Mouse (Mus musculus): ENCODE results near the gene 4930470P17Rik. TPM values are rescaled to one million over a fixed set of nuclear protein-coding genes. Genes with fewer than 3 reads are reported as not detected.
A peak's percentile ranks its signal among the peaks of the same experiment; 100 is the strongest.
"Not testable (repeated sequence)": the region's sequence is repeated elsewhere in the genome, so short reads cannot be mapped to it uniquely, and the experiment has no call there.

Gene 4930470P17Rik
- total and polyA plus RNA-seq, 2 experiments from 2014 or later = 0.26 TPM; not detected in 1

- no peak for TF ChIP-seq CTCF (IDR thresholded peaks at IDR 0.05; ENCODE audit: low read depth)
- Histone ChIP-seq H3K4me1 (ENCODE audit: insufficient read depth, low read length) (no peaks in the 10 kb centered on the region), H3K9me3 (ENCODE audit: low read length) (no peaks in the 10 kb centered on the region), H3K36me3 (ENCODE audit: insufficient read depth, low read length) (no peaks in the 10 kb centered on the region), H3K27me3 (ENCODE audit: insufficient read depth, low read length) (no peaks in the 10 kb centered on the region), H3K9ac (replicated peaks; ENCODE audit: low read length) (no peak overlapping the region), H3K27ac (no peak overlapping the region), H3K4me3 (ENCODE audit: low read length) (no peak overlapping the region), H3K4me2 (ENCODE audit: low read depth, low read length) (no peak overlapping the region)
- WGBS = 37% methylated on average over 12 of the region's 12 CpGs
- ATAC-seq = no peak
- peak; percentile 44 for DNase-seq (ENCODE audit: low spot score)
Observed at GRCm38 (mm10) chr2:170618862-170619492, 17.2 kb upstream of the 4930470P17Rik start.

GRCm38 (mm10) chr2:170611794-170612193 is 10.0 kb upstream of the 4930470P17Rik start:
- not testable (repeated sequence) for H3K9me3 ChIP-seq (ENCODE audit: low read length); H3K4me2 ChIP-seq (ENCODE audit: low read depth, low read length); H3K9ac ChIP-seq (replicated peaks; ENCODE audit: low read length); H3K4me1 ChIP-seq (ENCODE audit: insufficient read depth, low read length); ATAC-seq; H3K36me3 ChIP-seq (ENCODE audit: insufficient read depth, low read length); DNase-seq (ENCODE audit: low spot score); H3K4me3 ChIP-seq (ENCODE audit: low read length); H3K27me3 ChIP-seq (ENCODE audit: insufficient read depth, low read length); H3K27ac ChIP-seq
- TF ChIP-seq CTCF (IDR thresholded peaks at IDR 0.05; ENCODE audit: low read depth) = peak; percentile 13; the same call in 1 of the 2 replicates
- WGBS = 82% methylated on average over 5 of the region's 5 CpGs

GRCm38 (mm10) chr2:170601171-170601570 is 646 bp downstream of the 4930470P17Rik start:
- Histone ChIP-seq H3K27ac (no peak overlapping the region), H3K4me3 (ENCODE audit: low read length) (no peak overlapping the region), H3K27me3 (ENCODE audit: insufficient read depth, low read length) (no peaks in the 10 kb centered on the region), H3K4me1 (ENCODE audit: insufficient read depth, low read length) (no peaks in the 10 kb centered on the region), H3K4me2 (ENCODE audit: low read depth, low read length) (no peak overlapping the region), H3K9ac (replicated peaks; ENCODE audit: low read length) (no peak overlapping the region), H3K36me3 (ENCODE audit: insufficient read depth, low read length) (no peaks in the 10 kb centered on the region), H3K9me3 (ENCODE audit: low read length) (no peaks in the 10 kb centered on the region)
- TF ChIP-seq CTCF (IDR thresholded peaks at IDR 0.05; ENCODE audit: low read depth) = no peak
- DNase-seq (ENCODE audit: low spot score) = no peak
- 78% methylated on average over 5 of the region's 5 CpGs for WGBS
- ATAC-seq = no peak

GRCm38 (mm10) chr2:170597586-170597985 is 4.2 kb downstream of the 4930470P17Rik start:
- DNase-seq (ENCODE audit: low spot score) (no peak), ATAC-seq (no peak)
- Histone ChIP-seq H3K27me3 (ENCODE audit: insufficient read depth, low read length) (no peaks in the 10 kb centered on the region), H3K9me3 (ENCODE audit: low read length) (no peaks in the 10 kb centered on the region), H3K4me2 (ENCODE audit: low read depth, low read length) (no peak overlapping the region), H3K4me1 (ENCODE audit: insufficient read depth, low read length) (no peaks in the 10 kb centered on the region), H3K4me3 (ENCODE audit: low read length) (no peak overlapping the region), H3K27ac (no peak overlapping the region), H3K36me3 (ENCODE audit: insufficient read depth, low read length) (no peaks in the 10 kb centered on the region), H3K9ac (replicated peaks; ENCODE audit: low read length) (no peak overlapping the region)
- TF ChIP-seq CTCF (IDR thresholded peaks at IDR 0.05; ENCODE audit: low read depth) = peak; percentile 57
- WGBS = 13% methylated on average over 2 of the region's 2 CpGs

GRCm38 (mm10) chr2:170596726-170597125 is 5.1 kb downstream of the 4930470P17Rik start:
- no peaks in the 10 kb centered on the region for H3K9me3 ChIP-seq (ENCODE audit: low read length)
- no peak overlapping the region for H3K27ac ChIP-seq
- DNase-seq (ENCODE audit: low spot score) (peak; percentile 71), ATAC-seq (no peak)
- no peak overlapping the region for H3K9ac ChIP-seq (replicated peaks; ENCODE audit: low read length)
- no peak overlapping the region for H3K4me2 ChIP-seq (ENCODE audit: low read depth, low read length)
- H3K4me3 ChIP-seq (ENCODE audit: low read length) = no peak overlapping the region
- no peaks in the 10 kb centered on the region for H3K4me1 ChIP-seq (ENCODE audit: insufficient read depth, low read length)
- TF ChIP-seq CTCF (IDR thresholded peaks at IDR 0.05; ENCODE audit: low read depth) = peak; percentile 70
- no peaks in the 10 kb centered on the region for H3K27me3 ChIP-seq (ENCODE audit: insufficient read depth, low read length)
- H3K36me3 ChIP-seq (ENCODE audit: insufficient read depth, low read length) = no peaks in the 10 kb centered on the region
- WGBS = 13% methylated on average over 1 of the region's 1 CpGs

GRCm38 (mm10) chr2:170592161-170592560 is 9.7 kb downstream of the 4930470P17Rik start:
- WGBS = 74% methylated on average over 6 of the region's 6 CpGs
- TF ChIP-seq CTCF (IDR thresholded peaks at IDR 0.05; ENCODE audit: low read depth) = no peak
- no peak for ATAC-seq
- no peak overlapping the region for H3K9ac ChIP-seq (replicated peaks; ENCODE audit: low read length)
- no peak overlapping the region for H3K4me2 ChIP-seq (ENCODE audit: low read depth, low read length)
- H3K9me3 ChIP-seq (ENCODE audit: low read length) = no peaks in the 10 kb centered on the region
- no peaks in the 10 kb centered on the region for H3K36me3 ChIP-seq (ENCODE audit: insufficient read depth, low read length)
- H3K27me3 ChIP-seq (ENCODE audit: insufficient read depth, low read length) = no peaks in the 10 kb centered on the region
- H3K27ac ChIP-seq = no peak overlapping the region
- no peak overlapping the region for H3K4me3 ChIP-seq (ENCODE audit: low read length)
- DNase-seq (ENCODE audit: low spot score) = no peak
- H3K4me1 ChIP-seq (ENCODE audit: insufficient read depth, low read length) = no peaks in the 10 kb centered on the region

GRCm38 (mm10) chr2:170588369-170588900 is 13.4 kb downstream of the 4930470P17Rik start:
- ATAC-seq (no peak), DNase-seq (ENCODE audit: low spot score) (no peak)
- H3K9ac ChIP-seq (replicated peaks; ENCODE audit: low read length) = no peak overlapping the region
- no peaks in the 10 kb centered on the region for H3K9me3 ChIP-seq (ENCODE audit: low read length)
- H3K4me3 ChIP-seq (ENCODE audit: low read length) = no peak overlapping the region
- 57% methylated on average over 9 of the region's 9 CpGs for WGBS
- H3K36me3 ChIP-seq (ENCODE audit: insufficient read depth, low read length) = no peaks in the 10 kb centered on the region
- H3K27me3 ChIP-seq (ENCODE audit: insufficient read depth, low read length) = no peaks in the 10 kb centered on the region
- TF ChIP-seq CTCF (IDR thresholded peaks at IDR 0.05; ENCODE audit: low read depth) = no peak
- H3K4me2 ChIP-seq (ENCODE audit: low read depth, low read length) = no peak overlapping the region
- no peaks in the 10 kb centered on the region for H3K4me1 ChIP-seq (ENCODE audit: insufficient read depth, low read length)
- H3K27ac ChIP-seq = no peak overlapping the region

Measured in hindbrain, postnatal 0 days (tissue).